Mouse (Mus musculus): Measurements from ENCODE around the gene Clasp1. TPM values are rescaled to one million over a fixed set of nuclear protein-coding genes. Genes with fewer than 3 reads are reported as not detected.

Clasp1 gene
- 37.9 and 44.3 TPM in 2 replicates for polyA plus RNA-seq (2012)

GRCm38 (mm10) chr1:118388757-118389453, at the start of gene Clasp1:
Gene Clasp1, plus strand, starts transcription at chr1:118389058.
- no peak for TF ChIP-seq GATA1 (IDR thresholded peaks at IDR 0.05; ENCODE audit: low read length)

GRCm38 (mm10) chr1:118343649-118344435, 45.0 kb upstream of the Clasp1 start:
- TF ChIP-seq GATA1 (IDR thresholded peaks at IDR 0.05; ENCODE audit: low read length): no peak

- TF ChIP-seq GATA1 (IDR thresholded peaks at IDR 0.05; ENCODE audit: low read length): no peak
Measured at GRCm38 (mm10) chr1:118349922-118350321, 38.9 kb upstream of the Clasp1 start.

- no peak for TF ChIP-seq GATA1 (IDR thresholded peaks at IDR 0.05; ENCODE audit: low read length)
Measured at GRCm38 (mm10) chr1:118359071-118359761, 29.6 kb upstream of the Clasp1 start.

GRCm38 (mm10) chr1:118367970-118368369, 20.9 kb upstream of the Clasp1 start:
- TF ChIP-seq GATA1 (IDR thresholded peaks at IDR 0.05; ENCODE audit: low read length): no peak

- TF ChIP-seq GATA1 (IDR thresholded peaks at IDR 0.05; ENCODE audit: low read length): no peak
Measured at GRCm38 (mm10) chr1:118368721-118369461, 20.0 kb upstream of the Clasp1 start.

- TF ChIP-seq GATA1 (IDR thresholded peaks at IDR 0.05; ENCODE audit: low read length): no peak
Measured at GRCm38 (mm10) chr1:118377784-118378183, 11.1 kb upstream of the Clasp1 start.

- TF ChIP-seq GATA1 (IDR thresholded peaks at IDR 0.05; ENCODE audit: low read length): no peak
Measured at GRCm38 (mm10) chr1:118380105-118380786, 8.6 kb upstream of the Clasp1 start.

GRCm38 (mm10) chr1:118388127-118388756, 616 bp upstream of the Clasp1 start:
- TF ChIP-seq GATA1 (IDR thresholded peaks at IDR 0.05; ENCODE audit: low read length): no peak

GRCm38 (mm10) chr1:118389454-118390265, 802 bp downstream of the Clasp1 start:
- TF ChIP-seq GATA1 (IDR thresholded peaks at IDR 0.05; ENCODE audit: low read length): no peak

- no peak for TF ChIP-seq GATA1 (IDR thresholded peaks at IDR 0.05; ENCODE audit: low read length)
Measured at GRCm38 (mm10) chr1:118390266-118390660, 1.4 kb downstream of the Clasp1 start.

- TF ChIP-seq GATA1 (IDR thresholded peaks at IDR 0.05; ENCODE audit: low read length): no peak
Measured at GRCm38 (mm10) chr1:118390871-118391387, 2.1 kb downstream of the Clasp1 start.

GRCm38 (mm10) chr1:118392246-118392645, 3.4 kb downstream of the Clasp1 start:
- no peak for TF ChIP-seq GATA1 (IDR thresholded peaks at IDR 0.05; ENCODE audit: low read length)
